Mouse (Mus musculus): ENCODE results near the gene Upf2. TPM values are rescaled to one million over a fixed set of nuclear protein-coding genes. Genes with fewer than 3 reads are reported as not detected.

Upf2 gene
- polyA plus RNA-seq, 1 experiment: 1.2 TPM

GRCm38 (mm10) chr2:5929793-5930192 is 21.5 kb upstream of the Upf2 start:
- Histone ChIP-seq H3K4me3 (ENCODE audit: low read depth, low read length) (no peak overlapping the region), H3K27ac (ENCODE audit: insufficient read depth, low read depth, low read length) (no peak overlapping the region)
- 72% methylated on average over 5 of the region's 5 CpGs for WGBS

GRCm38 (mm10) chr2:5930291-5931054 is 20.8 kb upstream of the Upf2 start:
- Histone ChIP-seq H3K36me3 (ENCODE audit: control insufficient read depth, insufficient read depth, low read length) (no peaks in the 10 kb centered on the region), H3K4me3 (ENCODE audit: low read depth, low read length) (no peak overlapping the region), H3K27me3 (ENCODE audit: control insufficient read depth, insufficient read depth, low read length) (no peaks in the 10 kb centered on the region), H3K27ac (ENCODE audit: insufficient read depth, low read depth, low read length) (peak overlapping the region; percentile 25; the same call in 1 of the 2 replicates), H3K4me1 (ENCODE audit: control insufficient read depth, insufficient read depth, insufficient read length, low read length) (no peaks in the 10 kb centered on the region)
- WGBS: 76% methylated on average over 18 of the region's 18 CpGs
- no peak for TF ChIP-seq CTCF (IDR thresholded peaks at IDR 0.05; ENCODE audit: extremely low read depth, insufficient read length, insufficient replicate concordance, low read depth, low read length)
- TF ChIP-seq POLR2A (IDR thresholded peaks at IDR 0.05; ENCODE audit: low read depth, low read length): no peak

More at GRCm38 (mm10) chr2:5929793-5930192, 21.5 kb upstream of the Upf2 start:
- no peaks in the 10 kb centered on the region for H3K4me1 ChIP-seq (ENCODE audit: control insufficient read depth, insufficient read depth, insufficient read length, low read length)
- H3K27me3 ChIP-seq (ENCODE audit: control insufficient read depth, insufficient read depth, low read length): no peaks in the 10 kb centered on the region
- no peak for TF ChIP-seq CTCF (IDR thresholded peaks at IDR 0.05; ENCODE audit: extremely low read depth, insufficient read length, insufficient replicate concordance, low read depth, low read length)
- H3K36me3 ChIP-seq (ENCODE audit: control insufficient read depth, insufficient read depth, low read length): no peaks in the 10 kb centered on the region

DNA sequence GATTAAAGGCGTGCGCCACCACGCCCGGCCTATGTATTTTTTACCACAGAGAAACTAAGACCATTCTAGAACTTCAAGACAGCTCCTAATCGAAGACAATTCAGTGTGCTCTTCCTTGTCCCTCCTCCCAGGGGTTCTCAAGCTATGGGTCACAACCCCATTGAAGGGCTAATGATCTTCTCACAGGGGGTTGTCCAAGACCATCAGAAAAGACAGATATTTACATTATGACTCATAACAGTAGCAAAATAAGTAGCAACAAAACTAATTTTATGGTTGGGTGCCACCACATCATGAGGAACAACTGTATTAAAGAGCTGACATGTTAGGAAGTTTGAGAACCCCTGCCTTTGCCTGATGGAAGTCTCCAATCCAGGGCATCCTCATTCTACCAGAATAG is 19.3 kb upstream of the Upf2 start:
- no peaks in the 10 kb centered on the region for H3K4me1 ChIP-seq (ENCODE audit: control insufficient read depth, insufficient read depth, insufficient read length, low read length)
- 87% methylated on average over 5 of the region's 5 CpGs for WGBS
- no peak for TF ChIP-seq POLR2A (IDR thresholded peaks at IDR 0.05; ENCODE audit: low read depth, low read length)
- H3K4me3 ChIP-seq (ENCODE audit: low read depth, low read length): no peak overlapping the region
- no peak overlapping the region for H3K27ac ChIP-seq (ENCODE audit: insufficient read depth, low read depth, low read length)
- H3K36me3 ChIP-seq (ENCODE audit: control insufficient read depth, insufficient read depth, low read length): no peaks in the 10 kb centered on the region
- H3K27me3 ChIP-seq (ENCODE audit: control insufficient read depth, insufficient read depth, low read length): no peaks in the 10 kb centered on the region

DNA sequence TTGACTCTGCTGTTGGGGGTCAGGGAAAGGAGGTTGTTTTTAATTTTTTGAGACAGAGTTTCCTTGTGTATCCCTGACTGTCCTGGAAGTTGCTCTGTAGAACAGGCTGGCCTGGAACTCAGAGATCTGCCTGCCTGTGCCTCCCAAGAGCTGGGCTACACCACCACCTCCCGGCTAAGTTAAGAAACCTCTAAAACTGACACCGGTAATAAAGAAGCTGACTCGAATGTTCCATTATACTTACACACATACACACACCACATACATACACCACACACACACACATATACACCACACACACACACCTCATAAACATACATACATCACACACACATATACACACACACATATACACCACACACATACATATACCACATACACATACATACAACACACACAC is 16.3 kb upstream of the Upf2 start:
- no peaks in the 10 kb centered on the region for H3K36me3 ChIP-seq (ENCODE audit: control insufficient read depth, insufficient read depth, low read length)
- no peaks in the 10 kb centered on the region; the same call in 1 of the 2 replicates for H3K27me3 ChIP-seq (ENCODE audit: control insufficient read depth, insufficient read depth, low read length)
- WGBS: 93% methylated on average over 3 of the region's 3 CpGs
- H3K4me3 ChIP-seq (ENCODE audit: low read depth, low read length): no peak overlapping the region
- no peak for TF ChIP-seq POLR2A (IDR thresholded peaks at IDR 0.05; ENCODE audit: low read depth, low read length)
- no peak for TF ChIP-seq CTCF (IDR thresholded peaks at IDR 0.05; ENCODE audit: extremely low read depth, insufficient read length, insufficient replicate concordance, low read depth, low read length)
- no peaks in the 10 kb centered on the region for H3K4me1 ChIP-seq (ENCODE audit: control insufficient read depth, insufficient read depth, insufficient read length, low read length)
- H3K27ac ChIP-seq (ENCODE audit: insufficient read depth, low read depth, low read length): no peak overlapping the region

DNA sequence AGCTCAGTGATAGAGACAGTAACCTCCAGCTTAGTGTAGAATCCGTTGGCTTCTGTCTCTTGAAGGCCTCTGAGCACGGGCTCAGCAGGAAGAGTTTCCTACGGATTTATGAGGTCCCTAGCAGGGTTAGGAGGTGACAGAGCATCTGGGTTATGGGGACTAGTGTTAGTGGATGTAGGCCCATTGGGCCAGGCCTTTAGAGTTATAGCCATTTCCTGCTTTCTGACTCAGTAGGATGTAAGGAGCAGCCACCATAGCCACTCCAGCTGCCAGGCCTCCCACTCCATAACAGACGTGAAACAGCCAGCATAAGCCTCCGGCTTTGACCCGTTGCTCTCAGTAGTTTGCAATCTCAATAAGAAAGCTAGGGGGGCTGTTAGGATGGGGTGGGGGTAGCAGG is 15.2 kb upstream of the Upf2 start:
- Histone ChIP-seq H3K27ac (ENCODE audit: insufficient read depth, low read depth, low read length) (no peak overlapping the region), H3K27me3 (ENCODE audit: control insufficient read depth, insufficient read depth, low read length) (no peaks in the 10 kb centered on the region; the same call in 1 of the 2 replicates), H3K36me3 (ENCODE audit: control insufficient read depth, insufficient read depth, low read length) (no peaks in the 10 kb centered on the region), H3K4me1 (ENCODE audit: control insufficient read depth, insufficient read depth, insufficient read length, low read length) (no peaks in the 10 kb centered on the region), H3K4me3 (ENCODE audit: low read depth, low read length) (no peak overlapping the region)
- 79% methylated on average over 6 of the region's 6 CpGs for WGBS
- TF ChIP-seq POLR2A (IDR thresholded peaks at IDR 0.05; ENCODE audit: low read depth, low read length): no peak
- no peak for TF ChIP-seq CTCF (IDR thresholded peaks at IDR 0.05; ENCODE audit: extremely low read depth, insufficient read length, insufficient replicate concordance, low read depth, low read length)

- WGBS: 58% methylated on average over 4 of the region's 4 CpGs
- Histone ChIP-seq H3K27ac (ENCODE audit: insufficient read depth, low read depth, low read length) (no peak overlapping the region), H3K36me3 (ENCODE audit: control insufficient read depth, insufficient read depth, low read length) (no peaks in the 10 kb centered on the region), H3K4me3 (ENCODE audit: low read depth, low read length) (no peak overlapping the region), H3K4me1 (ENCODE audit: control insufficient read depth, insufficient read depth, insufficient read length, low read length) (no peaks in the 10 kb centered on the region), H3K27me3 (ENCODE audit: control insufficient read depth, insufficient read depth, low read length) (no peaks in the 10 kb centered on the region; the same call in 1 of the 2 replicates)
- TF ChIP-seq CTCF (IDR thresholded peaks at IDR 0.05; ENCODE audit: extremely low read depth, insufficient read length, insufficient replicate concordance, low read depth, low read length) (no peak), POLR2A (IDR thresholded peaks at IDR 0.05; ENCODE audit: low read depth, low read length) (no peak)
These were observed 14.7 kb upstream of the Upf2 start for GRCm38 (mm10) chr2:5936550-5936949.

DNA sequence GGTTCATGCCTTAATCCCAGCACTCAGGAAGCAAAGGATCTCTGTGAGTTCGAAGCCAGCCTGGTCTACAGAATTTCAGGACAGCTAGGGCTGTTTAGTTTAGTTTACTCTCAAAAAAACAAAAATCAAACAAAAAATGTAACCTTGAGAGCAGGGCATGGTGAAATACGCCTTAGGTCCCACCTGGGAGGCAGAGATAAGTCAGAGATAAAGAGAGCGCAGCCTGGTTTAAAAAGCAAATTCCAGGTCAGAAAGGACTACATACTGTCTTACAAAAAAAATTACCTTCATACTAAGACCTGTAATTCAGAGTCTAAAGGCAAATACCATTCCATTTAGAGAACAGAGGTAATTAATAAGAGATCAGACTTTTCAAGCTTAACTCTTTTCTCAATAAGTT is 11.9 kb upstream of the Upf2 start:
- H3K4me1 ChIP-seq (ENCODE audit: control insufficient read depth, insufficient read depth, insufficient read length, low read length): peaks cover 5% of the 10 kb centered on the region
- TF ChIP-seq CTCF (IDR thresholded peaks at IDR 0.05; ENCODE audit: extremely low read depth, insufficient read length, insufficient replicate concordance, low read depth, low read length) (no peak), POLR2A (IDR thresholded peaks at IDR 0.05; ENCODE audit: low read depth, low read length) (no peak)
- WGBS: 87% methylated on average over 3 of the region's 3 CpGs
- H3K27ac ChIP-seq (ENCODE audit: insufficient read depth, low read depth, low read length): no peak overlapping the region
- H3K4me3 ChIP-seq (ENCODE audit: low read depth, low read length): no peak overlapping the region
- no peaks in the 10 kb centered on the region for H3K36me3 ChIP-seq (ENCODE audit: control insufficient read depth, insufficient read depth, low read length)
- H3K27me3 ChIP-seq (ENCODE audit: control insufficient read depth, insufficient read depth, low read length): no peaks in the 10 kb centered on the region; the same call in 1 of the 2 replicates

All from small intestine, adult 2 months (tissue).